Comparison of ENCODE assay signal across 8 mouse cellular contexts in genomic region chr12:72820940-72821431, GRCm38 (mm10).
A peak's percentile ranks its signal among the peaks of the same experiment; 100 is the strongest.
DNase-seq lines count a peak whose midpoint lies in the region; ATAC-seq lines count a peak whose summit lies in the region.

No protein-coding gene starts in this region.

- H3K9me3 ChIP-seq in embryonic facial prominence, embryonic 11.5 days (replicated peaks; ENCODE audit: control insufficient read depth, low read length), result no peaks in the 10 kb centered on the region
- no peaks in the 10 kb centered on the region for H3K9me3 ChIP-seq in heart, embryonic 16.5 days (replicated peaks; ENCODE audit: control insufficient read depth, low read length)

- WGBS in embryonic facial prominence, embryonic 11.5 days, result 2% methylated on average over 24 of the region's 24 CpGs
- WGBS in heart, embryonic 16.5 days, result 6% methylated on average over 20 of the region's 24 CpGs

- peak overlapping the region; percentile 58 for H3K9ac ChIP-seq in embryonic facial prominence, embryonic 11.5 days (replicated peaks; ENCODE audit: low read length)
- H3K9ac ChIP-seq in heart, embryonic 16.5 days (ENCODE audit: low read length), result peak overlapping the region; percentile 44

- H3K36me3 ChIP-seq in embryonic facial prominence, embryonic 11.5 days (replicated peaks; ENCODE audit: control insufficient read depth, insufficient read depth, low read depth, low read length), result no peaks in the 10 kb centered on the region
- H3K36me3 ChIP-seq in heart, embryonic 16.5 days (ENCODE audit: control insufficient read depth, insufficient read depth), result no peaks in the 10 kb centered on the region

- peak; percentile 75 for ATAC-seq in CD4-positive, CD25-positive, alpha-beta regulatory T cell, adult 4 months
- ATAC-seq in embryonic facial prominence, embryonic 11.5 days (replicated peaks; ENCODE audit: insufficient number of reproducible peaks, low FRiP score, low TSS enrichment, low read depth), result peak; percentile 88
- ATAC-seq in heart, embryonic 16.5 days (replicated peaks; ENCODE audit: extremely low read depth, insufficient read depth, low FRiP score), result peak; percentile 88

- H3K4me3 ChIP-seq in embryonic facial prominence, embryonic 11.5 days (ENCODE audit: low read depth, low read length), result peak overlapping the region; percentile 39
- peak overlapping the region; percentile 49 for H3K4me3 ChIP-seq in heart, embryonic 16.5 days (ENCODE audit: low read length)

- H3K4me1 ChIP-seq in embryonic facial prominence, embryonic 11.5 days (ENCODE audit: control insufficient read depth, insufficient read depth, low read length), result no peaks in the 10 kb centered on the region
- 0 out of 2 replicates have a peak, but pooled peaks cover 3% of the 10 kb centered on the region for H3K4me1 ChIP-seq in heart, embryonic 16.5 days (ENCODE audit: control insufficient read depth, insufficient read depth, low read length)

- H3K4me2 ChIP-seq in embryonic facial prominence, embryonic 11.5 days (ENCODE audit: low read depth, low read length), result peak overlapping the region; percentile 63
- peak overlapping the region; percentile 69 for H3K4me2 ChIP-seq in heart, embryonic 16.5 days (ENCODE audit: low read depth, low read length)

- peak overlapping the region; percentile 36 for H3K27ac ChIP-seq in embryonic facial prominence, embryonic 11.5 days (replicated peaks; ENCODE audit: low read depth, low read length)
- peak overlapping the region; percentile 48 for H3K27ac ChIP-seq in heart, embryonic 16.5 days (ENCODE audit: low read length)

- peak; percentile 64 for DNase-seq in 416B (ENCODE audit: low read depth)
- peak; percentile 78 for DNase-seq in embryonic facial prominence, embryonic 11.5 days (ENCODE audit: low spot score)
- DNase-seq in kidney, postnatal 4 days, result peak; percentile 50 to 64
- peak; percentile 63 to 70 for DNase-seq in lung, postnatal 4 days
- peak; percentile 42 for DNase-seq in right cerebral cortex, postnatal 4 days
- DNase-seq in spleen, postnatal 36 days (ENCODE audit: low spot score in 2 of 2), result no peak

- H3K27me3 ChIP-seq in embryonic facial prominence, embryonic 11.5 days (ENCODE audit: control insufficient read depth, insufficient read depth, low read length), result no peaks in the 10 kb centered on the region
- no peaks in the 10 kb centered on the region for H3K27me3 ChIP-seq in heart, embryonic 16.5 days (ENCODE audit: control insufficient read depth, insufficient read depth, low read length)

Comparison
In these comparisons a context has a peak if more than half of its experiments do, and no peak if none do; other contexts are left out.
1. DNase-seq: peak in 416B (single experiment), embryonic facial prominence, embryonic 11.5 days (single experiment), kidney, postnatal 4 days (2 of 2), lung, postnatal 4 days (2 of 2) and right cerebral cortex, postnatal 4 days (single experiment); none in spleen, postnatal 36 days (0 of 2).
2. Peak in every context shown above with its lines, with median percentiles within 50 percentile points of each other: ATAC-seq.